Mouse (Mus musculus): ENCODE results near the gene Sapcd1. TPM values are rescaled to one million over a fixed set of nuclear protein-coding genes. Genes with fewer than 3 reads are reported as not detected.
"Not testable (repeated sequence)": the region's sequence is repeated elsewhere in the genome, so short reads cannot be mapped to it uniquely, and the experiment has no call there.

The Sapcd1 gene
- polyA plus RNA-seq, 1 experiment from 2014 or later = 3.0 TPM

DNA sequence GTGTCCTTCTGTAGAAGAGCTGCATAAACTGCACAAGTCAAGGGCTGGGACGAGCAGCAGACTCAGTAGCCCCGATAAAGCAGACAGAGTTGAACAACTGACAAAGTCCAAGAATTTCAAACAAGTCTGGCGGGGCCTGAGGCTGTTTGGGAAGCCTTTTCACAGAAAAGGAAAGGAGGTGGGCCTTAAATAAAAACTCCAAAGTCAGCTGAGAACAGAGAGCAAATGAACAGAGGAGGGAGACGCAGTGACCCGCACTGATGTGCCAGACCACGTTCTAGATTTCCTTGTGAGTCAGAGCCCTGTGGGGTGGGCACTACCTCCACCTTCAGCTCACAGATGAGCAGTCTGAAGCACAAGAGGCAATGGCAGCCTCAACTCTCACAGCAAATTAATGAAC, 7.1 kb upstream of the Sapcd1 start:
- Histone ChIP-seq H3K27me3 (ENCODE audit: control insufficient read depth, insufficient read depth, low read length) (no peaks in the 10 kb centered on the region), H3K4me3 (ENCODE audit: low read length) (no peak overlapping the region), H3K9me3 (replicated peaks; ENCODE audit: control insufficient read depth, low read length) (no peaks in the 10 kb centered on the region), H3K9ac (ENCODE audit: low read length) (no peak overlapping the region), H3K4me1 (ENCODE audit: control insufficient read depth, insufficient read depth, low read length) (no peaks in the 10 kb centered on the region), H3K36me3 (ENCODE audit: control insufficient read depth, insufficient read depth) (no peaks in the 10 kb centered on the region), H3K4me2 (ENCODE audit: low read depth, low read length) (no peak overlapping the region), H3K27ac (ENCODE audit: low read length) (no peak overlapping the region)
- 72% methylated on average over 6 of the region's 6 CpGs for WGBS
- ATAC-seq (replicated peaks; ENCODE audit: extremely low read depth, insufficient read depth, low FRiP score) = no peak

DNA sequence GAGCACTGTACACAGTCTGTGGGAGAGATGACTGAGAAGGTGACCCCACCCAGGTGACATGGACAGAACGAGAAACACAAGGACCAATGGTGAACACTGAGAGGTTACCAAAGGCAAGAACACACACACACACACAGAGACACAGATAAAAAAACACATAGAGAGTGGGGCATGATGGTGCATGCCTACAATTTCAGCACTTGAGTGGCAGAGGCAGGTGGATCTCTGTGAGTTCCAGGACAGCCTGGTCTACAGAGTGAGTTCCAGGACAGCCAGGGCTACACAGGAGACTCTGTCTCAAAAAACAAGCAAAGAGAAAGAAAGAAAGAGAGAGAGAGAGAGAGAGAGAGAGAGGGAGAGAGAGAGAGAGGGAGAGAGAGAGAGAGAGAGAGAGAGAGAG, 5.9 kb upstream of the Sapcd1 start:
- H3K4me2 ChIP-seq (ENCODE audit: low read depth, low read length); H3K9me3 ChIP-seq (replicated peaks; ENCODE audit: control insufficient read depth, low read length); H3K4me1 ChIP-seq (ENCODE audit: control insufficient read depth, insufficient read depth, low read length); H3K9ac ChIP-seq (ENCODE audit: low read length); H3K27ac ChIP-seq (ENCODE audit: low read length); ATAC-seq (replicated peaks; ENCODE audit: extremely low read depth, insufficient read depth, low FRiP score); H3K27me3 ChIP-seq (ENCODE audit: control insufficient read depth, insufficient read depth, low read length); H3K36me3 ChIP-seq (ENCODE audit: control insufficient read depth, insufficient read depth); H3K4me3 ChIP-seq (ENCODE audit: low read length): not testable (repeated sequence)
- 74% methylated on average over 1 of the region's 1 CpGs for WGBS

DNA sequence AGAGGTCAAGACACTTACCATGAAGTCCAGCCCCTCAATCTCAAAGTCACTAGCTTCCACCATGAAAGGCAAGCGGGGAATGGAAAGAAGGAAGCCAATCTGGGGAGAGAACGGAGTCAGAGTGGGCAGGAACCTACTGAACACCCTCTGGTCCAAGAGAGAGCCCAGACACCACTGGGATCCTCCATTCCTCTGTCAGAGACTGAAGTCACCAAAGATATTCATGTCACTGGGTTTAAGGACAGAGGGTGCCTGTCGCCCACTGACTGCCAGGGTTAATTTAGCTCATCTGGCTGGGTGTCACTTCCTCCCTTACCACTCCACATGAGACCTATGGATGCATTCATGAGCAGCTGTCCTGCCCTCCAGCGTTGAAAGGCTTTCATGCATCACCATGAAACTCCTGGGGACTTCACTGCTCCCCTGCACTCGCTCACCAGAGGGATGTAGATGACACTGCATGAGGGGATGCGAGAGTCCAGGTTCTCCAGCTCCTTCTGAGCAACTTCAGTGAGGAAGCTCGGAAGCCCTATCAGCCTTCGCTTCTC, 4.6 kb upstream of the Sapcd1 start:
- H3K36me3 ChIP-seq (ENCODE audit: control insufficient read depth, insufficient read depth) = no peaks in the 10 kb centered on the region
- H3K9ac ChIP-seq (ENCODE audit: low read length) = no peak overlapping the region
- H3K4me1 ChIP-seq (ENCODE audit: control insufficient read depth, insufficient read depth, low read length) = peaks cover 3% of the 10 kb centered on the region; the same call in 1 of the 2 replicates
- H3K4me3 ChIP-seq (ENCODE audit: low read length) = no peak overlapping the region
- H3K27me3 ChIP-seq (ENCODE audit: control insufficient read depth, insufficient read depth, low read length) = no peaks in the 10 kb centered on the region
- H3K9me3 ChIP-seq (replicated peaks; ENCODE audit: control insufficient read depth, low read length) = no peaks in the 10 kb centered on the region
- 65% methylated on average over 8 of the region's 8 CpGs for WGBS
- ATAC-seq (replicated peaks; ENCODE audit: extremely low read depth, insufficient read depth, low FRiP score) = no peak
- H3K4me2 ChIP-seq (ENCODE audit: low read depth, low read length) = no peak overlapping the region
- no peak overlapping the region for H3K27ac ChIP-seq (ENCODE audit: low read length)

DNA sequence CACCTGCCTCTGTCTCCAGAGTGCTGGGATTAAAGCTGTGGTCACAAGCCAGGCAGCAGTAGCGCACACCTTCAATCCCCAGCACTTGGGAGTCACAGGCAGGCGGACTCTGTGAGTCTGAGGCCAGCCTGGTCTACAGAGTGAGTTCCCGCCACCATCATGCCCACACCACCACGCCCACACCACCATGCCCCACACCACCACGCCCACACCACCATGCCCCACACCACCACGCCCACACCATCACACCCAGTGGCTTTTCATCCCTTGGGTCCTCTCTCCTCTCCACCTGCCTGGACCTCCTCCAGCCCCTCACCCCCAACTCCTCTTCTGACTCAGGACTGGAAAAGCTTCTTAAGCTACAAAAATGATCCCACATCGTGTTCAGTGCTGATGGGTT, 4.1 kb upstream of the Sapcd1 start:
- no peak overlapping the region for H3K9ac ChIP-seq (ENCODE audit: low read length)
- H3K4me1 ChIP-seq (ENCODE audit: control insufficient read depth, insufficient read depth, low read length) = peaks cover 6% of the 10 kb centered on the region; the same call in 1 of the 2 replicates
- H3K9me3 ChIP-seq (replicated peaks; ENCODE audit: control insufficient read depth, low read length) = no peaks in the 10 kb centered on the region
- H3K4me3 ChIP-seq (ENCODE audit: low read length) = no peak overlapping the region
- WGBS = 74% methylated on average over 7 of the region's 7 CpGs
- H3K27ac ChIP-seq (ENCODE audit: low read length) = no peak overlapping the region
- H3K27me3 ChIP-seq (ENCODE audit: control insufficient read depth, insufficient read depth, low read length) = no peaks in the 10 kb centered on the region
- no peak for ATAC-seq (replicated peaks; ENCODE audit: extremely low read depth, insufficient read depth, low FRiP score)
- H3K36me3 ChIP-seq (ENCODE audit: control insufficient read depth, insufficient read depth) = no peaks in the 10 kb centered on the region
- no peak overlapping the region for H3K4me2 ChIP-seq (ENCODE audit: low read depth, low read length)

DNA sequence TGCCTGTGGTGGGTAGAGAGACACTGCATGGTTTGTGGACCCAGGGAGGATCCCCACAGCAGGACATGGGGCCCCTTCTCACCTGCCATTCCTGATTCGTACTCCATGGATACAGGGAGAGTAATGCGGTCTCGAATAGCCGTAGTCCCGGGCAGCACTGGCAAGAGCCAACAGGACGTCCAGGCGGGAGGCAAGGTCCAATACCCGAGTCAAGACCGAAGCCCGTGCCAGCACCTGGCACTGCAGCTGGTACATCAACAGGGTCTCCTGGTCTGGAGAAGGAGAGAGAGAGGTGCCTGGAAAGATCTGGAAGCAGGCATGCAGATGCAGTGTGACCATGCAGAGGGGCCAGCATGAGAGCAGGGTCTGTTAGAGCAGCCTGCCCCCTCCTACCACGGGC, 3.5 kb upstream of the Sapcd1 start:
- 88% methylated on average over 11 of the region's 11 CpGs for WGBS
- H3K4me2 ChIP-seq (ENCODE audit: low read depth, low read length) = no peak overlapping the region
- no peak overlapping the region for H3K27ac ChIP-seq (ENCODE audit: low read length)
- H3K9ac ChIP-seq (ENCODE audit: low read length) = no peak overlapping the region
- H3K4me1 ChIP-seq (ENCODE audit: control insufficient read depth, insufficient read depth, low read length) = peaks cover 6% of the 10 kb centered on the region; the same call in 1 of the 2 replicates
- H3K4me3 ChIP-seq (ENCODE audit: low read length) = no peak overlapping the region
- no peaks in the 10 kb centered on the region for H3K36me3 ChIP-seq (ENCODE audit: control insufficient read depth, insufficient read depth)
- ATAC-seq (replicated peaks; ENCODE audit: extremely low read depth, insufficient read depth, low FRiP score) = no peak
- H3K27me3 ChIP-seq (ENCODE audit: control insufficient read depth, insufficient read depth, low read length) = no peaks in the 10 kb centered on the region
- no peaks in the 10 kb centered on the region for H3K9me3 ChIP-seq (replicated peaks; ENCODE audit: control insufficient read depth, low read length)

DNA sequence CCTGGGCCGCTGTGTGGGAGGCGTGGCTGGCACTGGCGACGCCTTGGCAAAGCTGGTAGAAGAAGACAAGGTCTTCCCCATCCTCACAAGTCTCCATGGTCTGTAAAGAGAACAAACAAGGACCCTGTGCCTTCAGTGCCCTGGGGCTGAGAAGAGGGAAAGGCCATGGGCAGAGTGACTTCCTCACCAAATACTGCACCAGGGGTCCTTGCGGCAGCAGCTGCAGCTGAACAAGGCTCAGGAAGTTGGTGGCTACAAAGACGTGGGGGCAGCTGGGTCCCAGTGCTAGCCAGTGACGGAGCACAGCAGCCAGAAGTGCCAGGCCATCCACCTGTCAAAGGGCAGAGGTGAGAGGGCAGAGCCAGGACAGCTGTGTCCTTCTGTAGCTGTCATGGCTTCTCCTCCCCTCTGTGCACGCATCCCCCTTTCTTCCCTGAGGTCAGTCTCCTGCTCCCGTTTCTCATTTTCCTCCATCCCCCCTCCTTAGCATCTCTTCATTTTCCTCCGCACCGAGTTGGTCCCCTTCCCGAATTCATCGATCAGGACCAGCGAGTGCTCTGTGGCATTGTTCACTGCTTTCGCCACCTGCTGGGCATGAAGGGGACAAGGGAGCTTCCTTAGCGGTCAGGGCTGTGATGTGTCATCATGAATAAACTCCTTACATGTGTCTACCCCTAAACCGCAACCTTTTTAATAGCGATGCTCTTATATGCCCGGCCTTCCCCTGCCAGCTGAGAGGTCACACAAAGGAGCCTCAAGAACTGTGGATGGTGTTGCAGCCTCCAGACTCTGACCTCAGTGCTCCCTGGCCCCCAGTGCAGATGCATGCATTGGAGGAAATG, 2.1 kb upstream of the Sapcd1 start:
- H3K4me3 ChIP-seq (ENCODE audit: low read length) = no peak overlapping the region
- 38% methylated on average over 19 of the region's 19 CpGs for WGBS
- ATAC-seq (replicated peaks; ENCODE audit: extremely low read depth, insufficient read depth, low FRiP score) = no peak
- H3K4me2 ChIP-seq (ENCODE audit: low read depth, low read length) = no peak overlapping the region
- H3K27me3 ChIP-seq (ENCODE audit: control insufficient read depth, insufficient read depth, low read length) = no peaks in the 10 kb centered on the region
- peaks cover 6% of the 10 kb centered on the region; the same call in 1 of the 2 replicates for H3K4me1 ChIP-seq (ENCODE audit: control insufficient read depth, insufficient read depth, low read length)
- H3K27ac ChIP-seq (ENCODE audit: low read length) = no peak overlapping the region
- no peaks in the 10 kb centered on the region for H3K9me3 ChIP-seq (replicated peaks; ENCODE audit: control insufficient read depth, low read length)
- H3K9ac ChIP-seq (ENCODE audit: low read length) = no peak overlapping the region
- H3K36me3 ChIP-seq (ENCODE audit: control insufficient read depth, insufficient read depth) = no peaks in the 10 kb centered on the region

DNA sequence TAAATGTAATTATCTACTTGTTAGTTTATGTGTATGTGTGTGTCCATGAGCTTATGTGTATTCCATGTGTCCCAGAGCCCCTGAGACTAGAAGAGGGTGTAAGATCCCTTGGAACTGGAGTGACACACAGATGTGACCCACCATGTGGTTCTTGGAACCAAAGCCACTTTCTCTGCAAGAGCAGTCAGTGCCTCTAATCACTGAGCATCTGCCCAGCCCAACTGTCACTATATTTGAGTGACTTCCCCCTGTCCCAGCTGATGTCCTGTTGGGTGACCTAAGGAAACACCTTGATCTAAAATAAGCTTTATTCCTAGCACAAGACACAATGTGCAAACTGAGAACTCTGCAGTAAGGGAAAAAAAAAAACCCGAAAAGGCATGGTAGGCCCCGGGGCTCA, 499 bp upstream of the Sapcd1 start:
- peaks cover 6% of the 10 kb centered on the region for H3K4me1 ChIP-seq (ENCODE audit: control insufficient read depth, insufficient read depth, low read length)

DNA sequence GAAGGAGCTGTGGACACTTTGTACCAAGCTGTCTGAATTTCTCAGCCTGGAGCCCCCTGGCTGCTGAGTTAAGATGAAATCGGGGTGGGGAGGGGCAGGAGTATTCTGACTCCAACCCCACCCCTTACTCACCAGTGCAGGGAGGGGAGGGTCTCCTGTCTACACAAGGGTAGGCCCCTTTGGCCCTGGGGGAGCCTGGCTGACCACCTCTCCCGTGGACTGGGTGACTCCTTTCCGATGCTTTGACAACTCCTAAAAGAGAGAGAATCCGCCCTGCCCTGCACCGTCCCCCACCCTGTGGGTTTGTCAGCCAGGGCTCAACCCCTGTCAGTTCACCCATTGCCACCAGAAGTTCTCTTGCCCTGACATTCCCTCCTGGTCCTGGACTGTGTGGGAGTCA, 1.6 kb downstream of the Sapcd1 start:
- 87% methylated on average over 5 of the region's 5 CpGs for WGBS
- H3K4me2 ChIP-seq (ENCODE audit: low read depth, low read length) = no peak overlapping the region

More for the DNA sequence above, 499 bp upstream of the Sapcd1 start:
- Histone ChIP-seq H3K9me3 (replicated peaks; ENCODE audit: control insufficient read depth, low read length) (no peaks in the 10 kb centered on the region), H3K36me3 (ENCODE audit: control insufficient read depth, insufficient read depth) (no peaks in the 10 kb centered on the region), H3K27ac (ENCODE audit: low read length) (no peak overlapping the region), H3K9ac (ENCODE audit: low read length) (no peak overlapping the region), H3K27me3 (ENCODE audit: control insufficient read depth, insufficient read depth, low read length) (no peaks in the 10 kb centered on the region), H3K4me2 (ENCODE audit: low read depth, low read length) (no peak overlapping the region), H3K4me3 (ENCODE audit: low read length) (no peak overlapping the region)
- ATAC-seq (replicated peaks; ENCODE audit: extremely low read depth, insufficient read depth, low FRiP score) = no peak
- WGBS = 64% methylated on average over 2 of the region's 2 CpGs

DNA sequence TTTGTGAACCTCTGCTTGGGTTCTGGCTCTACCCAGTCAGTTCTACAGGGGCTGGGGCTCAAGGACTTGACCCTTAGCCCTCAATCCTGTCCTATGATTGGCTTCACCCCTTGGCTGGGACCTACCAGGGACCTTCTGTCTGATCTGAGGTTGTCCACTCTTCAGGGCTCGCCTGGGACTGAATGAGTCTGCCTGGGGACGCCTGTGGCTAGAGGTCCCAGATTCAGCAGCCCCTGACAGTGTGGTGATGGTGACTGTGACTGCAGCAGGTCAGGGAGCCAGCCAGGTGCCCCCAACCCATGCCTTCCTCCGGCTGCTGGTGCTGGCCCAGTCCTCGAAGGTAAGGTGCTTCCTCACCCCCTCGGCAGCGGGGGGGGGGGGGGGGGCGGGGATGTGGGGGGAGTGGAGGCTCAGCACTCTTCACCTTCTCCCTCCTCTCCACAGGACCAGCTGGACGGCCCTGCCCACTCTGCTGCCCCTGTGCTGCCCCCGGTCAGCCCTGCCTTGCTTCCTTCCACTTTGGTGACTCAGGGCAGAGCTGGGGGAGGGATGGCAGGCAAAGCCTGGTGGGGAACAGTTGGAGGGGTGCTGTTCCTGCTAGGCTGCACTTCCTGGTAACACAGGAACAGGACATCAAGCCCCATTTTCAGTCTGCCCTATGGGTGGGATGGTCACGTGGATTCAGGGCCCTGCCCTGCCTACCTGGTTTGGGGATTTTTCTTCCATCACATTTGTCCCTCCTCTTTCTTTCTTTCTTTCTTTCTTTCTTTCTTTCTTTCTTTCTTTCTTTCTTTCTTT, 2.9 kb downstream of the Sapcd1 start:
- H3K4me3 ChIP-seq (ENCODE audit: low read length) = no peak overlapping the region
- no peak for ATAC-seq (replicated peaks; ENCODE audit: extremely low read depth, insufficient read depth, low FRiP score)
- H3K4me2 ChIP-seq (ENCODE audit: low read depth, low read length) = no peak overlapping the region
- H3K36me3 ChIP-seq (ENCODE audit: control insufficient read depth, insufficient read depth) = no peaks in the 10 kb centered on the region
- H3K4me1 ChIP-seq (ENCODE audit: control insufficient read depth, insufficient read depth, low read length) = peaks cover 14% of the 10 kb centered on the region
- no peak overlapping the region for H3K27ac ChIP-seq (ENCODE audit: low read length)
- no peaks in the 10 kb centered on the region for H3K27me3 ChIP-seq (ENCODE audit: control insufficient read depth, insufficient read depth, low read length)
- H3K9ac ChIP-seq (ENCODE audit: low read length) = no peak overlapping the region
- H3K9me3 ChIP-seq (replicated peaks; ENCODE audit: control insufficient read depth, low read length) = no peaks in the 10 kb centered on the region
- 55% methylated on average over 8 of the region's 10 CpGs for WGBS

More for the DNA sequence above, 1.6 kb downstream of the Sapcd1 start:
- Histone ChIP-seq H3K27me3 (ENCODE audit: control insufficient read depth, insufficient read depth, low read length) (no peaks in the 10 kb centered on the region), H3K27ac (ENCODE audit: low read length) (no peak overlapping the region), H3K9me3 (replicated peaks; ENCODE audit: control insufficient read depth, low read length) (no peaks in the 10 kb centered on the region), H3K36me3 (ENCODE audit: control insufficient read depth, insufficient read depth) (no peaks in the 10 kb centered on the region), H3K4me3 (ENCODE audit: low read length) (no peak overlapping the region), H3K4me1 (ENCODE audit: control insufficient read depth, insufficient read depth, low read length) (peaks cover 14% of the 10 kb centered on the region), H3K9ac (ENCODE audit: low read length) (no peak overlapping the region)
- ATAC-seq (replicated peaks; ENCODE audit: extremely low read depth, insufficient read depth, low FRiP score) = no peak

Measured in heart, embryonic 16.5 days (tissue).